Mouse (Mus musculus): ENCODE data around the gene Opcml.

DNA sequence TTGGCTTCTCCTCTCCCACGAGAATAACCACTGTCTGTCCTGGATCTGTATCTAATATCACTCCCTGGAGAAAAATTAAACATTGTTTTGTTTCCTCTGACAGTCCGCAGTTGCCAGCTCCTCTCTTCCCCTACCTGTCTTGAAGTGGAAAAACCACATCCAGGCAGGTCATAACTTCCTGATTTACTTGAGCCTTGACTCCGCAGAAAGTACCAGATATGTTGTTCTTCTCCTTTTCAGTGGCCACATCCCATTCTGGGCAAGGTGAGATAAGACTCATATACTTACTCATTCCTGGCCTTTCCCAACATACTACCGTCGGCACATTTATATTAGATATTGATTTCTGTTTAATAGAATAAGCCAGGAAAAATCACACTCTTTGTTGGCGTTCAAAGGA lies 673.0 kb downstream of the Opcml start:
- TF ChIP-seq CTCF (IDR thresholded peaks at IDR 0.05; ENCODE audit: low read depth, low read length), result no peak
- TF ChIP-seq POLR2A (IDR thresholded peaks at IDR 0.05; ENCODE audit: borderline replicate concordance, low read depth, low read length), result no peak

Measured in bone marrow macrophage, adult 2 months (primary cell).